Comparison of ENCODE assay signal across 15 mouse cellular contexts in genomic region chr14:73507200-73507599, GRCm38 (mm10). TPM values are rescaled to one million over a fixed set of nuclear protein-coding genes. Genes with fewer than 3 reads are reported as not detected.
DNase-seq lines count a peak whose midpoint lies in the region; ATAC-seq and TF ChIP-seq lines count a peak whose summit lies in the region.
"Had no signal": no experiment of that assay in that cellular context is flagged by ENCODE, and none has a peak within 500 bp of the region (broad histone marks: within the 10 kb centered on the region; RNA-seq: fewer than 3 reads in every experiment).

No protein-coding gene starts in this region.

- no peak overlapping the region; the same call in 1 of the 2 replicates for H3K27ac ChIP-seq in gastrocnemius, adult 2 months
- H3K27ac ChIP-seq in lung, embryonic 15.5 days: no peak overlapping the region
- no peak overlapping the region for H3K27ac ChIP-seq in liver, embryonic 13.5 days
- H3K27ac ChIP-seq in hindbrain, embryonic 14.5 days: no peak overlapping the region
- H3K27ac ChIP-seq: forebrain, embryonic 12.5 days had no signal

- H3K9ac ChIP-seq in lung, embryonic 15.5 days: no peak overlapping the region
- H3K9ac ChIP-seq in liver, embryonic 13.5 days: no peak overlapping the region
- H3K9ac ChIP-seq in hindbrain, embryonic 14.5 days: no peak overlapping the region
- H3K9ac ChIP-seq: forebrain, embryonic 12.5 days had no signal

- no peaks in the 10 kb centered on the region for H3K9me3 ChIP-seq in lung, embryonic 15.5 days
- H3K9me3 ChIP-seq in liver, embryonic 13.5 days (replicated peaks): no peaks in the 10 kb centered on the region
- H3K9me3 ChIP-seq in hindbrain, embryonic 14.5 days (ENCODE audit: control insufficient read depth, low read length): no peaks in the 10 kb centered on the region
- H3K9me3 ChIP-seq: forebrain, embryonic 12.5 days; megakaryocyte, embryonic 14.5 days had no signal

- ATAC-seq in lung, embryonic 15.5 days (ENCODE audit: borderline replicate concordance, extremely low read depth, low FRiP score, low TSS enrichment): no peak
- no peak for ATAC-seq in liver, embryonic 13.5 days (ENCODE audit: low read depth)
- ATAC-seq in hindbrain, embryonic 14.5 days (ENCODE audit: low FRiP score): no peak
- ATAC-seq: intestine, postnatal 0 days; midbrain, embryonic 16.5 days had no signal

- WGBS in lung, embryonic 15.5 days: 68% methylated on average over 15 of the region's 15 CpGs
- 54% methylated on average over 15 of the region's 15 CpGs for WGBS in lung, adult 2 months
- WGBS in liver, embryonic 13.5 days (ENCODE audit: insufficient replicate concordance): 69% methylated on average over 15 of the region's 15 CpGs
- WGBS in hindbrain, embryonic 14.5 days: 93% methylated on average over 15 of the region's 15 CpGs

- peak overlapping the region; percentile 44 for H3K4me3 ChIP-seq in gastrocnemius, adult 2 months
- H3K4me3 ChIP-seq in lung, embryonic 15.5 days: no peak overlapping the region
- H3K4me3 ChIP-seq in lung, adult 2 months (replicated peaks; ENCODE audit: extremely low read depth, low read depth, low read length): no peak overlapping the region
- H3K4me3 ChIP-seq in liver, embryonic 13.5 days (replicated peaks): no peak overlapping the region
- no peak overlapping the region for H3K4me3 ChIP-seq in hindbrain, embryonic 14.5 days (replicated peaks; ENCODE audit: low read length)
- H3K4me3 ChIP-seq: forebrain, embryonic 12.5 days had no signal

- intact Hi-C loops in gastrocnemius, adult 2 months (cut with DNase I): no loop called here

- H3K4me2 ChIP-seq in lung, embryonic 15.5 days: peak overlapping the region; percentile 41
- peak overlapping the region; percentile 43 for H3K4me2 ChIP-seq in liver, embryonic 13.5 days
- H3K4me2 ChIP-seq in hindbrain, embryonic 14.5 days (replicated peaks): no peak overlapping the region
- H3K4me2 ChIP-seq: forebrain, embryonic 12.5 days had no signal

- no peak for DNase-seq in gastrocnemius, adult 2 months
- DNase-seq in gastrocnemius, postnatal 4 days (ENCODE audit: low spot score in 2 of 2): no peak
- no peak for DNase-seq in lung, adult 2 months
- peak; percentile 38 for DNase-seq in liver, embryonic 13.5 days
- no peak for DNase-seq in hindbrain, embryonic 14.5 days (ENCODE audit: low spot score)
- no peak for DNase-seq in cerebellum, postnatal 14 days
- no peak for DNase-seq in layer of hippocampus, adult 9-11 months
- DNase-seq: adrenal gland, adult 8-10 months; cerebellum, adult 11-12 months; embryo, embryonic 11 days had no signal

- TF ChIP-seq POLR2A in lung, adult 2 months (IDR thresholded peaks at IDR 0.05; ENCODE audit: borderline replicate concordance, extremely low read depth, low read depth, low read length): no peak

- H3K4me1 ChIP-seq in lung, embryonic 15.5 days: peaks cover 26% of the 10 kb centered on the region
- peaks cover 20% of the 10 kb centered on the region for H3K4me1 ChIP-seq in lung, adult 2 months (ENCODE audit: control insufficient read depth, insufficient read depth, low read length)
- peaks cover 31% of the 10 kb centered on the region for H3K4me1 ChIP-seq in liver, embryonic 13.5 days (replicated peaks)
- H3K4me1 ChIP-seq in hindbrain, embryonic 14.5 days (replicated peaks; ENCODE audit: control insufficient read depth, insufficient read depth, low read length): peaks cover 10% of the 10 kb centered on the region

- no peaks in the 10 kb centered on the region for H3K27me3 ChIP-seq in lung, embryonic 15.5 days
- no peaks in the 10 kb centered on the region for H3K27me3 ChIP-seq in liver, embryonic 13.5 days
- H3K27me3 ChIP-seq in hindbrain, embryonic 14.5 days (ENCODE audit: control insufficient read depth, insufficient read depth, low read length): no peaks in the 10 kb centered on the region
- H3K27me3 ChIP-seq: forebrain, embryonic 12.5 days; megakaryocyte, embryonic 14.5 days had no signal

- no peak for TF ChIP-seq CTCF in gastrocnemius, adult 2 months (IDR thresholded peaks at IDR 0.05)
- no peak for TF ChIP-seq CTCF in lung, adult 2 months (IDR thresholded peaks at IDR 0.05; ENCODE audit: insufficient read depth, low read length)

- H3K36me3 ChIP-seq in lung, embryonic 15.5 days: peaks cover 5% of the 10 kb centered on the region
- H3K36me3 ChIP-seq in liver, embryonic 13.5 days: peaks cover 8% of the 10 kb centered on the region
- H3K36me3 ChIP-seq in hindbrain, embryonic 14.5 days (replicated peaks; ENCODE audit: control insufficient read depth, insufficient read depth): peaks cover 8% of the 10 kb centered on the region

RNA-seq across cellular contexts. Expression of gene Med4, which starts 2.6 kb away (rescaled TPM):
- 10 to 100 TPM; 13.4 to 16.1 TPM for total RNA-seq in gastrocnemius, adult 2 months (2021)
- 10 to 100 TPM; 25.0 to 31.1 TPM for total RNA-seq in gastrocnemius, postnatal 4 days (2021)
- polyA plus RNA-seq in lung, embryonic 15.5 days (2015; fragmentation: Nextera tagmentation; extraction: Ambion mirVana): 94.1 and 97.4 TPM in 2 replicates
- 9.5 and 14.1 TPM in 2 replicates for polyA plus RNA-seq in lung, adult 2 months (2012; rRNA removed)
- polyA plus RNA-seq in liver, embryonic 13.5 days (2015; fragmentation: Nextera tagmentation; extraction: Ambion mirVana): 38.8 and 40.6 TPM in 2 replicates
- polyA plus RNA-seq in hindbrain, embryonic 14.5 days (2014; fragmentation: Nextera tagmentation; extraction: Ambion mirVana): 63.9 and 67.8 TPM in 2 replicates

RNA-seq across cellular contexts. Expression of gene Sucla2, which starts 17.9 kb away (rescaled TPM):
- total RNA-seq in gastrocnemius, adult 2 months (2021): 100 to 1,000 TPM; 428 to 488 TPM
- 100 to 1,000 TPM; 265 to 310 TPM for total RNA-seq in gastrocnemius, postnatal 4 days (2021)
- 109 and 116 TPM in 2 replicates for polyA plus RNA-seq in lung, embryonic 15.5 days (2015; fragmentation: Nextera tagmentation; extraction: Ambion mirVana)
- polyA plus RNA-seq in lung, adult 2 months (2012; rRNA removed): 8.5 and 13.9 TPM in 2 replicates
- 60.6 and 75.1 TPM in 2 replicates for polyA plus RNA-seq in liver, embryonic 13.5 days (2015; fragmentation: Nextera tagmentation; extraction: Ambion mirVana)
- polyA plus RNA-seq in hindbrain, embryonic 14.5 days (2014; fragmentation: Nextera tagmentation; extraction: Ambion mirVana): 139 and 145 TPM in 2 replicates

RNA-seq across cellular contexts. Expression of gene Nudt15, which starts 40.8 kb away (rescaled TPM):
- total RNA-seq in gastrocnemius, adult 2 months (2021): 1 to 10 TPM; 6.7 to 7.2 TPM
- total RNA-seq in gastrocnemius, postnatal 4 days (2021): 1 to 10 TPM; 6.2 to 7.3 TPM
- polyA plus RNA-seq in lung, embryonic 15.5 days (2015; fragmentation: Nextera tagmentation; extraction: Ambion mirVana): 5.7 and 6.0 TPM in 2 replicates
- polyA plus RNA-seq in lung, adult 2 months (2012; rRNA removed): 0.80 and 1.3 TPM in 2 replicates
- 4.2 and 5.1 TPM in 2 replicates for polyA plus RNA-seq in liver, embryonic 13.5 days (2015; fragmentation: Nextera tagmentation; extraction: Ambion mirVana)
- 10.3 and 11.2 TPM in 2 replicates for polyA plus RNA-seq in hindbrain, embryonic 14.5 days (2014; fragmentation: Nextera tagmentation; extraction: Ambion mirVana)
